Mouse (Mus musculus) testis, adult 2 months (tissue): ENCODE data around the gene Bmp10. TPM values are rescaled to one million over a fixed set of nuclear protein-coding genes. Genes with fewer than 3 reads are reported as not detected.
"Not testable (repeated sequence)": the region's sequence is repeated elsewhere in the genome, so short reads cannot be mapped to it uniquely, and the experiment has no call there.

Source experiments
- H3K27ac ChIP-seq: fragments of 200-500 bp; 2 replicates; pipeline ENCODE4 v1.5.1; 2012; ENCODE audit warnings: low read depth, low read length; ENCODE audit not compliant: control insufficient read depth, insufficient read depth
- H3K27me3 ChIP-seq: fragments of 200-500 bp; 2 replicates; pipeline ENCODE4 v1.6.1; 2012; ENCODE audit warnings: mild to moderate bottlenecking, low read length, moderate library complexity; ENCODE audit not compliant: control insufficient read depth, insufficient read depth
- H3K36me3 ChIP-seq: fragments of 200-500 bp; 2 replicates; pipeline ENCODE4 v1.6.1; 2012; ENCODE audit warnings: mild to moderate bottlenecking, low read length; ENCODE audit not compliant: control insufficient read depth, insufficient read depth
- H3K4me1 ChIP-seq: fragments of 200-500 bp; 2 replicates; pipeline ENCODE4 v1.6.1; 2012; ENCODE audit warnings: low read length; ENCODE audit not compliant: control insufficient read depth, insufficient read depth
- H3K4me3 ChIP-seq: fragments of 200-500 bp; 2 replicates; pipeline ENCODE4 v1.5.1; 2012; ENCODE audit warnings: low read depth, mild to moderate bottlenecking, low read length, moderate library complexity, mixed read lengths; ENCODE audit not compliant: control insufficient read depth
- CTCF ChIP-seq: fragments of 200-500 bp; IDR thresholded peaks from 2 replicates; pipeline ENCODE4 v1.5.1; 2012; ENCODE audit warnings: low read depth, mild to moderate bottlenecking, inconsistent platforms, low read length, moderate library complexity; ENCODE audit not compliant: control insufficient read depth, insufficient read depth, insufficient replicate concordance
- POLR2A ChIP-seq: fragments of 200-500 bp; IDR thresholded peaks from 2 replicates; pipeline ENCODE4 v1.6.1; 2012; ENCODE audit warnings: low read depth, mild to moderate bottlenecking, inconsistent platforms, low read length, moderate library complexity; ENCODE audit not compliant: control insufficient read depth
- polyA plus RNA-seq: library from polyadenylated mRNA; depleted of rRNA; stranded (reverse); fragments of >200 nt; gene quantifications from 2 replicates; pipeline ENCODE4 v1.2.3, GENCODE M21; 2012

Bmp10 gene
- polyA plus RNA-seq, 1 experiment = not detected

DNA sequence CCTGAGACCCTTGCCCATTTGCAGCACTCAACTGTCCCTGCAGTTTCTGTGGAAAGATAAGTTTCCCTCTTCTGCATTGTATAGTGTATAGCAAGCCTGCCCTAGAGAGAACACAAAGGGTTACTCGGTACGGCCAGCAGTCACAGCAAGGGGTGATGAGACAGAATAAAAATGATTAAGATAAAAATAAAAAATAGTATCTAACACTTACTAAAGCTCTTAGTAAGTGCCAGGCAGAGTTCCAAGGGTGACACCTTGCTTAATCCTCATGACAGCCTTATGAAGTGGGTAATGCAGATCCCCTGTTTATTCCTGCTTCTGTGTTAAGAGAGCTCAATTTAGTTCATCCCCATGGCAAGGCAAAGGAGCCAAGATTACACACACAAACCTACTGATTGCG lies 20.7 kb downstream of the Bmp10 start:
- no peaks in the 10 kb centered on the region for H3K36me3 ChIP-seq

GRCm38 (mm10) chr6:87451016-87451415 lies 22.2 kb downstream of the Bmp10 start:
- peak; percentile 41; the same call in 1 of the 2 replicates for TF ChIP-seq CTCF
- TF ChIP-seq POLR2A = no peak
- Histone ChIP-seq H3K4me3 (no peak overlapping the region), H3K36me3 (no peaks in the 10 kb centered on the region), H3K27me3 (no peaks in the 10 kb centered on the region), H3K27ac (no peak overlapping the region), H3K4me1 (no peaks in the 10 kb centered on the region)

More for the DNA sequence above, 20.7 kb downstream of the Bmp10 start:
- H3K27ac ChIP-seq = no peak overlapping the region
- H3K4me1 ChIP-seq = no peaks in the 10 kb centered on the region
- no peak overlapping the region for H3K4me3 ChIP-seq
- no peaks in the 10 kb centered on the region for H3K27me3 ChIP-seq
- no peak for TF ChIP-seq CTCF
- TF ChIP-seq POLR2A = no peak

GRCm38 (mm10) chr6:87451771-87452170 lies 23.0 kb downstream of the Bmp10 start:
- Histone ChIP-seq H3K36me3 (no peaks in the 10 kb centered on the region), H3K4me3 (no peak overlapping the region), H3K27ac (no peak overlapping the region), H3K27me3 (no peaks in the 10 kb centered on the region), H3K4me1 (no peaks in the 10 kb centered on the region)
- TF ChIP-seq POLR2A = no peak
- no peak for TF ChIP-seq CTCF

- no peaks in the 10 kb centered on the region for H3K36me3 ChIP-seq
- H3K4me1 ChIP-seq = no peaks in the 10 kb centered on the region
- no peak overlapping the region for H3K27ac ChIP-seq
- no peaks in the 10 kb centered on the region for H3K27me3 ChIP-seq
- no peak for TF ChIP-seq CTCF
- no peak for TF ChIP-seq POLR2A
- H3K4me3 ChIP-seq = no peak overlapping the region
These were observed 26.7 kb downstream of the Bmp10 start for GRCm38 (mm10) chr6:87455507-87455906.

DNA sequence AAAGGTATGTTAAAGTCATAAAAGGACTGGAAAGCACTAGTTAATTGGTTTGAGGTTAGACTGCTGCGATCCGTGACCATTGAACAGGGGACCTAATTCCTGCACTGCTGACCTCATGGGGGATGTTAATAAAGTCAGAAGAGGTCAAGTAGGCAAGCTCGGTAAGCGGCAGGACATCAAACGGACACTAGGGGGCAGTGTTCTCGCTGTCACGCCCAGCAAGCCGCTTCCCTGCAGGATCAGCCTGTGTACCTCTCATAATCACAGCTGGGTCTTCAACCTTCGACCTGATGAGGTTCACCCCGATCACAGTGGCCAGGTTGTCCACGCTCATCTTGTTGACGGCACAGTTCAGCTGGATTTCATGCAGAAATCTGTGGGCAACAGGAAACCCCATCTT lies 37.4 kb downstream of the Bmp10 start:
- H3K27me3 ChIP-seq = no peaks in the 10 kb centered on the region
- no peak overlapping the region for H3K4me3 ChIP-seq
- no peaks in the 10 kb centered on the region for H3K36me3 ChIP-seq
- no peak overlapping the region for H3K27ac ChIP-seq
- TF ChIP-seq CTCF = peak; percentile 99
- no peak for TF ChIP-seq POLR2A
- peaks cover 3% of the 10 kb centered on the region; the same call in 1 of the 2 replicates for H3K4me1 ChIP-seq

DNA sequence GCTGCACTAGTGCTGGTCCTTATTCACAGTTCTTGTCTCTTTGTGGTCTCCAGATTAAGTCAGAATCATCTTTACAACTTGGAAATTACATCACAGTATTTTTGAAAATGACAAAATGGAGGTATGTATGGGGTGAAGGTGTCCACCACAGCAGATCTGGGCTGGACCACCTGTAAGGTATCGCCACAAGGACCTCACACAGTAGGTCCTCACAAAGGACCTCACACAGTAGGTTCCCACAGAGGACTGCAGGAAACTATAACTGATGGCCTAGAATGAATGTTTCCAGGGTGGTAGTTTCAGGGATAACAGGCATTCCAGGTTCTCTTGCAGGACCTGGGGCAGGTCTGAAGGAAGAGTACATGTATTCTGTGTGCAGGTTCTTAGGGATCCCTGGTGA lies 38.6 kb downstream of the Bmp10 start:
- no peaks in the 10 kb centered on the region for H3K27me3 ChIP-seq
- no peaks in the 10 kb centered on the region for H3K36me3 ChIP-seq
- TF ChIP-seq CTCF = no peak
- no peak for TF ChIP-seq POLR2A

DNA sequence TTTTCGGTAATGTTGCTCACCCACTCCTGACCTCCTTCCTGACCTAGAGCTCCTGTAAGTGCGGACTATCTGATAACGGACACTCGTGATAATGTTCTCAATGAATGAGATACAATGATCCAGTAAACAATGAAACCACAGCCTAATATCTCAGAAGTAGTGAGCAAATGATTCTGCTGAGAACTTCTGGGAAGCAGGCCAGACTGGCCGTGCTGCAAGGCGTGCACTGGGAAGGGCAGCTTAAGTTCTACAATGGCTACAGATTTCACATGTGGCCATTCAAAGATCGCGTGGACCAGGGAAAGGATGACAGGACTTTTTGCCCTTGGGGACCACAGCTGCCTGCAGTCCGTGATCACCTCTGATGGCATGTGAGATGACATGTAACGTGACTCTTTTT lies 39.6 kb downstream of the Bmp10 start:
- no peak overlapping the region for H3K27ac ChIP-seq
- H3K27me3 ChIP-seq = no peaks in the 10 kb centered on the region
- TF ChIP-seq POLR2A (no peak), CTCF (no peak)
- H3K4me1 ChIP-seq = peaks cover 3% of the 10 kb centered on the region; the same call in 1 of the 2 replicates
- no peak overlapping the region for H3K4me3 ChIP-seq
- no peaks in the 10 kb centered on the region for H3K36me3 ChIP-seq

More for the DNA sequence above, 38.6 kb downstream of the Bmp10 start:
- no peak overlapping the region for H3K27ac ChIP-seq
- peaks cover 3% of the 10 kb centered on the region; the same call in 1 of the 2 replicates for H3K4me1 ChIP-seq
- no peak overlapping the region for H3K4me3 ChIP-seq

GRCm38 (mm10) chr6:87470098-87470497 lies 41.3 kb downstream of the Bmp10 start:
- not testable (repeated sequence) for H3K4me1 ChIP-seq, H3K36me3 ChIP-seq, H3K27me3 ChIP-seq, H3K4me3 ChIP-seq, H3K27ac ChIP-seq
